Mouse (Mus musculus): Measurements from ENCODE around the gene Swi5. TPM values are rescaled to one million over a fixed set of nuclear protein-coding genes. Genes with fewer than 3 reads are reported as not detected.

Swi5 gene
- total RNA-seq (2012; rRNA removed) = 172 and 280 TPM in 2 replicates

DNA sequence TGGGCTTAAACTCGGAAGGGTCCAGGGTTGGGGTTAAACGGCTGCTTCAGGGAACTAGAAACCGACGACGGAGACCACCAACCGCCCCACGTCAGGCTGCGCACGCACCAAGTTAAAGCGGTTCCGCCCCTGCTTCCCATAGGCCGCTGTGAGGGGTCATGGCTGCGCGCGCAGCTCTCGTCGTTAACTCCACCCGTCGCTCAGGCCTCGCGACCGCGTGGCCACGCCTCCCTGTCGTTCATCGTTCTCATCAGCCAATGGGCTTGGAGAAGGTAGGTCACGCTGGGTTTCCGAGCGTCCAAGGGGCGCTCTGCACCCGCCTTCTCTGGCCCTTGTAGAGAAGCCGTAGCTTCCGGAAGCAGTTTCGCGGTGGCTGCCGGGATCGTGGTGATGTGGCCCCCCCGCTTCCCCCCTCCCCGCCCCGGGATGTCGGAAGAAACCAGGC is at the start of gene Swi5:
Gene Swi5 (minus strand): TSS at position 153 of the 445 bp plus-strand sequence.
- DNase-seq (ENCODE audit: low read depth, low spot score) = peak; percentile 100
- Histone ChIP-seq H3K36me3 (ENCODE audit: control insufficient read depth, insufficient read depth, low read length, poor library complexity, severe bottlenecking) (peaks cover 7% of the 10 kb centered on the region), H3K4me1 (ENCODE audit: control insufficient read depth in 2 of 2, insufficient read depth in 2 of 2, low read length in 2 of 2, poor library complexity in 1 of 2) (peaks cover 0 to 3% of the 10 kb centered on the region in 2 experiments; a peak in 1 of 4 replicates), H3K9ac (ENCODE audit: insufficient read depth, low read depth, low read length, poor library complexity, severe bottlenecking) (peak within 1 kb of the TSS; percentile 96), H3K4me3 (ENCODE audit: insufficient read depth in 1 of 2, low read depth in 1 of 2, low read length in 2 of 2, poor library complexity in 1 of 2, severe bottlenecking in 1 of 2) (peak within 1 kb of the TSS; percentile 89 to 98), H3K9me3 (ENCODE audit: control insufficient read depth, insufficient read depth, low read depth, low read length) (no peaks in the 10 kb centered on the region), H3K27ac (ENCODE audit: insufficient read depth, low read depth, low read length, poor library complexity, severe bottlenecking) (peak within 1 kb of the TSS; percentile 59; the same call in 1 of the 2 replicates)
- TF ChIP-seq CHD2 (IDR thresholded peaks at IDR 0.05; ENCODE audit: low read depth, low read length) (no peak), HCFC1 (IDR thresholded peaks at IDR 0.05; ENCODE audit: borderline replicate concordance, insufficient read depth, low read length) (peak; percentile 41; the same call in 1 of the 2 replicates), ZNF384 (IDR thresholded peaks at IDR 0.05; ENCODE audit: low read depth, low read length) (no peak)
- in situ Hi-C loops (cut with MboI; ENCODE audit: low sequenced_read_pairs in 2 of 2, unreplicated experiment in 2 of 2) = no loop called here

DNA sequence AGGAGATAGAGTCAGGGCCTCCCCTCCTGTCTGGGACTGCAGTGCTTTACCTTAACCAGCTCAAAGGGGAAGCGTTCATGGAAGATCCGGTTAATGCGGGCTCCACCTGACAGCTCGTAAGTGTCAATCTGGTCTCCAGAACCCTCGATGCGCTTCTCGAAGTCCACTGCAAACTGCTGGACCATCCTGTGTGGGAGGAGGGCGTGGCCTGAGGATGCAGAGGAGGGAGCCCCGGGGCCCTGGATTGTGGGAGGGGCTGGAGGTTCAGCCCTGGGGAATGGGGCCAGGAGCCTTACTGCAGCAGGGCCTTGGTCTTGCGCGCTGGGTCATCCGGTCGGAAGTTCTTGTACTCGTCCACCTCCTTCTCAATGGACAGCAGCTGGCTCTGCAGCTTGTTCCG is 48.0 kb upstream of the Swi5 start:
- no peaks in the 10 kb centered on the region for H3K9me3 ChIP-seq (ENCODE audit: control insufficient read depth, insufficient read depth, low read depth, low read length)
- TF ChIP-seq ZC3H11A (IDR thresholded peaks at IDR 0.05; ENCODE audit: borderline replicate concordance, low read depth, low read length) (no peak), MAFK (IDR thresholded peaks at IDR 0.05; ENCODE audit: insufficient read depth, low read depth, low read length) (no peak), ZNF384 (IDR thresholded peaks at IDR 0.05; ENCODE audit: low read depth, low read length) (no peak)
- DNase-seq (ENCODE audit: low read depth, low spot score) = no peak
- no peaks in the 10 kb centered on the region for H3K36me3 ChIP-seq (ENCODE audit: control insufficient read depth, insufficient read depth, low read length, poor library complexity, severe bottlenecking)
- in situ Hi-C loops (cut with MboI; ENCODE audit: low sequenced_read_pairs in 2 of 2, unreplicated experiment in 2 of 2) = no loop called here
- H3K9ac ChIP-seq (ENCODE audit: insufficient read depth, low read depth, low read length, poor library complexity, severe bottlenecking) = no peak overlapping the region
- H3K4me3 ChIP-seq (ENCODE audit: insufficient read depth in 1 of 2, low read depth in 1 of 2, low read length in 2 of 2, poor library complexity in 1 of 2, severe bottlenecking in 1 of 2) = no peak overlapping the region
- peaks cover 0 to 3% of the 10 kb centered on the region in 2 experiments; a peak in 1 of 4 replicates for H3K4me1 ChIP-seq (ENCODE audit: control insufficient read depth in 2 of 2, insufficient read depth in 2 of 2, low read length in 2 of 2, poor library complexity in 1 of 2)
- no peak overlapping the region for H3K27ac ChIP-seq (ENCODE audit: insufficient read depth, low read depth, low read length, poor library complexity, severe bottlenecking)

DNA sequence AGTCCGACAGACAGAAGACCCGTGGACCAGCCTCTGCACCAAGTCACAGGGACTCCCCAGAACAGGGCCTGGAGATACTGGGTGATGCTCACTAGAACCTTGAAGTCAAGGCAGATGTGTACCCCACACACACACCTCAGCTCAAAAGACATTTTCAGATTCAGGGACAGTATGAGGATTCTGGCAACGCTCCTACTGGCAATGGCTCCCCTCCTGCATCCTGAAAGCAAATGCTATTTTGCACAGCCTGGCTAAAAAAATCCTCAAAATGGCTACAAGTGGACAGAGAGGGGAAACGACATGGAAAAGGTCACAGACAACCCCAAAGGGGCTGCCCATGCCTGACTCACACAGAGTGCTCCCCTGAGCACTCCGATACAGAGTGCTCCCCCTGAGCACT is 44.3 kb upstream of the Swi5 start:
- in situ Hi-C loops (cut with MboI; ENCODE audit: low sequenced_read_pairs in 2 of 2, unreplicated experiment in 2 of 2) = no loop called here
- H3K9ac ChIP-seq (ENCODE audit: insufficient read depth, low read depth, low read length, poor library complexity, severe bottlenecking) = no peak overlapping the region
- no peaks in the 10 kb centered on the region for H3K9me3 ChIP-seq (ENCODE audit: control insufficient read depth, insufficient read depth, low read depth, low read length)
- no peaks in the 10 kb centered on the region for H3K36me3 ChIP-seq (ENCODE audit: control insufficient read depth, insufficient read depth, low read length, poor library complexity, severe bottlenecking)
- H3K27ac ChIP-seq (ENCODE audit: insufficient read depth, low read depth, low read length, poor library complexity, severe bottlenecking) = no peak overlapping the region
- DNase-seq (ENCODE audit: low read depth, low spot score) = no peak
- TF ChIP-seq MAFK (IDR thresholded peaks at IDR 0.05; ENCODE audit: insufficient read depth, low read depth, low read length) = no peak
- TF ChIP-seq ZC3H11A (IDR thresholded peaks at IDR 0.05; ENCODE audit: borderline replicate concordance, low read depth, low read length) = no peak
- no peak for TF ChIP-seq HCFC1 (IDR thresholded peaks at IDR 0.05; ENCODE audit: borderline replicate concordance, insufficient read depth, low read length)
- H3K4me1 ChIP-seq (ENCODE audit: control insufficient read depth in 2 of 2, insufficient read depth in 2 of 2, low read length in 2 of 2, poor library complexity in 1 of 2) = no peaks in the 10 kb centered on the region
- no peak overlapping the region for H3K4me3 ChIP-seq (ENCODE audit: insufficient read depth in 1 of 2, low read depth in 1 of 2, low read length in 2 of 2, poor library complexity in 1 of 2, severe bottlenecking in 1 of 2)

DNA sequence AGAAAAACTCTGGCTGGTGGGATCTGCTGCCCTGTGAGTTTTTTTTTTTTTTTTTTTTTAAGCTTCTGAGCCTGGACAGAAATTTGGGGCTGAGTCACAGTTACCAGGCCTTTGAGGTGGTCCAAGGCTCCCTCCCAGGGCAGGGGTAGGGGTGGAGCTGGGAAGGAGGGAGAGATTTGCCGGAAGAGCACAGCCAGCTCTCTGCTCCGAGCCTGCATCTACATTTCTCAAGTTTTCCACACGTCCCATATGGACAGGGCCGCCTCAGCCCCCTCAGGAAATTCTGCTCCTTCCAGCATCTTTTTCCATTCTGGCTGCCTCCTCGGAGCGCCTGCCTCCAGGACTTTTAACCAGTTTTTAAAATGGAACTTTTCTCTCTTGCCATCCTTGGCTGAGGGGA is 41.7 kb upstream of the Swi5 start:
- Histone ChIP-seq H3K9ac (ENCODE audit: insufficient read depth, low read depth, low read length, poor library complexity, severe bottlenecking) (no peak overlapping the region), H3K36me3 (ENCODE audit: control insufficient read depth, insufficient read depth, low read length, poor library complexity, severe bottlenecking) (no peaks in the 10 kb centered on the region)
- DNase-seq (ENCODE audit: low read depth, low spot score) = no peak

DNA sequence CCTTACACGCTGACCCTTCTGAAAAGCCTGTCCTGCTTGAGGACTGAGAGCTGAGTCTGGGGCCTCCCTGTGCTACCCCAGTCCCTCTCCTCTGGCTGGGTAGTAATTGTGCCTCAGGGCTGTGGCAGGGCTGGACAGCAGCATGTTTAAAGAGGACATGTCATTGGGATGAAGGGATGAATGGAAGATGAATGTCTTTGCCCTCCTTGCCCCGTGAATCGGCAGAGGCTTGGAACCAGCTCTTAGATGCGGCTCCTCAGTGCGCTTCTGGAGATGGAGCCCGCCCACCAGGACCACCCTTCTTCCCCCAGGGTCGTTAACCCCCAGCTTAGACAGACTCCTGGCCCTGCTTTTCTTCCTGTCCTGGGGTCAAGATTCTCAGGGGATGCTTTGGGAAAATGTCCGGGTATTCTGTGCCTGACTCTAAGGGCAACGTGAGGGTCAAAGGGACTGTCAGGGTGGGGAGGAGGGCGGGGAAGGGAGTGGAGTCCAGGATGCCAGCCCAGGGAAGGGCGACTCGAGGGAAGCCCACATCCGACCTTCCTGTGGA is 41.1 kb upstream of the Swi5 start:
- Histone ChIP-seq H3K36me3 (ENCODE audit: control insufficient read depth, insufficient read depth, low read length, poor library complexity, severe bottlenecking) (no peaks in the 10 kb centered on the region), H3K27ac (ENCODE audit: insufficient read depth, low read depth, low read length, poor library complexity, severe bottlenecking) (no peak overlapping the region), H3K4me3 (ENCODE audit: insufficient read depth in 1 of 2, low read depth in 1 of 2, low read length in 2 of 2, poor library complexity in 1 of 2, severe bottlenecking in 1 of 2) (no peak overlapping the region), H3K4me1 (ENCODE audit: control insufficient read depth in 2 of 2, insufficient read depth in 2 of 2, low read length in 2 of 2, poor library complexity in 1 of 2) (no peaks in the 10 kb centered on the region), H3K9me3 (ENCODE audit: control insufficient read depth, insufficient read depth, low read depth, low read length) (no peaks in the 10 kb centered on the region), H3K9ac (ENCODE audit: insufficient read depth, low read depth, low read length, poor library complexity, severe bottlenecking) (no peak overlapping the region)
- DNase-seq (ENCODE audit: low read depth, low spot score) = no peak
- no peak for TF ChIP-seq HCFC1 (IDR thresholded peaks at IDR 0.05; ENCODE audit: borderline replicate concordance, insufficient read depth, low read length)
- no peak for TF ChIP-seq MAFK (IDR thresholded peaks at IDR 0.05; ENCODE audit: insufficient read depth, low read depth, low read length)
- TF ChIP-seq ZNF384 (IDR thresholded peaks at IDR 0.05; ENCODE audit: low read depth, low read length) = no peak
- TF ChIP-seq ZC3H11A (IDR thresholded peaks at IDR 0.05; ENCODE audit: borderline replicate concordance, low read depth, low read length) = no peak
- TF ChIP-seq CHD2 (IDR thresholded peaks at IDR 0.05; ENCODE audit: low read depth, low read length) = no peak
- in situ Hi-C loops (cut with MboI; ENCODE audit: low sequenced_read_pairs in 2 of 2, unreplicated experiment in 2 of 2) = no loop called here

More for the DNA sequence above, 41.7 kb upstream of the Swi5 start:
- Histone ChIP-seq H3K4me1 (ENCODE audit: control insufficient read depth in 2 of 2, insufficient read depth in 2 of 2, low read length in 2 of 2, poor library complexity in 1 of 2) (no peaks in the 10 kb centered on the region), H3K9me3 (ENCODE audit: control insufficient read depth, insufficient read depth, low read depth, low read length) (no peaks in the 10 kb centered on the region), H3K4me3 (ENCODE audit: insufficient read depth in 1 of 2, low read depth in 1 of 2, low read length in 2 of 2, poor library complexity in 1 of 2, severe bottlenecking in 1 of 2) (no peak overlapping the region), H3K27ac (ENCODE audit: insufficient read depth, low read depth, low read length, poor library complexity, severe bottlenecking) (no peak overlapping the region)
- TF ChIP-seq ZNF384 (IDR thresholded peaks at IDR 0.05; ENCODE audit: low read depth, low read length) (0 out of 2 replicates have a peak, but pooled peaks have one; percentile 33), HCFC1 (IDR thresholded peaks at IDR 0.05; ENCODE audit: borderline replicate concordance, insufficient read depth, low read length) (no peak)
- in situ Hi-C loops (cut with MboI; ENCODE audit: low sequenced_read_pairs in 2 of 2, unreplicated experiment in 2 of 2) = no loop called here

Data from ES-E14 (cell line).